ENCODE assay signal across 8 mouse cellular contexts in the genomic region with DNA sequence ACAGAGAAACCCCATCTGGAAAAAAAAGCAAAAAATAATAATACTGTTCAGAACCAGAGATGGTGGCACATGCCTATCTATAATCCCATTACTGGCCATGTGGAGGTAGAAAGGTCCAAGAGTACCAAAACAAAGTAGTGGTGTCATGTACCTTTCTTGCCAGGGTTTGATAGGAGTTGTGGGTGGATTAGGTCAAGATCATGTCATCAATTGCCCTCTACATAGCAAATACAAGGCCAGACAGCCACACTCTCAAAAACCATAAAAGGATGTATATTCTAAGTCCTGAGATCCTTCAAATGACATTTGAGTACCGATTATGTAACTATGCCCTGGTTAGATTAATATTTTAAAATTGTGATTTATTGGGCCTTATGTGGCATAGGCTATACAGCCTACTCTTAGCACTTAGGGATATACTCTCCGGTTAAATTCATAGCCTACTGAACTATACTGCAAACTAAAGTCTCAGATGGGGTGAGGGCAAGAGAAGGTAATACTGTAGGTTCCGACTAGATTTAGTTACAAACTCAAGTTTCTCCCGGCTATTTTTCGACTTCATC. TPM values are rescaled to one million over a fixed set of nuclear protein-coding genes. Genes with fewer than 3 reads are reported as not detected.
DNase-seq lines count a peak whose midpoint lies in the region; ATAC-seq and TF ChIP-seq lines count a peak whose summit lies in the region.

No protein-coding gene starts in this region.

- ATAC-seq in CD4-positive, CD25-positive, alpha-beta regulatory T cell, adult 4 months = no peak
- ATAC-seq in limb, embryonic 14.5 days (ENCODE audit: low FRiP score, low read depth) = no peak
- ATAC-seq in stomach, embryonic 16.5 days (ENCODE audit: insufficient read depth, low FRiP score) = no peak

- no peak for TF ChIP-seq CTCF in testis, adult 2 months (IDR thresholded peaks at IDR 0.05; ENCODE audit: control insufficient read depth, insufficient read depth, insufficient replicate concordance, low read depth, low read length)

- H3K36me3 ChIP-seq in testis, adult 2 months (ENCODE audit: control insufficient read depth, insufficient read depth, low read length) = peaks cover 2% of the 10 kb centered on the region; the same call in 1 of the 2 replicates
- H3K36me3 ChIP-seq in limb, embryonic 14.5 days (ENCODE audit: control insufficient read depth, insufficient read depth, low read length) = peaks cover 16% of the 10 kb centered on the region
- peaks cover 7% of the 10 kb centered on the region for H3K36me3 ChIP-seq in stomach, embryonic 16.5 days (ENCODE audit: control insufficient read depth, insufficient read depth, low read length)

- H3K27ac ChIP-seq in testis, adult 2 months (ENCODE audit: control insufficient read depth, insufficient read depth, low read depth, low read length) = peak overlapping the region; percentile 99
- H3K27ac ChIP-seq in limb, embryonic 14.5 days (replicated peaks; ENCODE audit: low read depth, low read length) = peak overlapping the region; percentile 98
- H3K27ac ChIP-seq in stomach, embryonic 16.5 days (ENCODE audit: low read length) = peak overlapping the region; percentile 99

- 23% methylated on average over 5 of the region's 5 CpGs for WGBS in limb, embryonic 14.5 days
- 15% methylated on average over 5 of the region's 5 CpGs for WGBS in stomach, embryonic 16.5 days

- H3K27me3 ChIP-seq in testis, adult 2 months (ENCODE audit: control insufficient read depth, insufficient read depth, low read length) = no peaks in the 10 kb centered on the region
- H3K27me3 ChIP-seq in limb, embryonic 14.5 days (ENCODE audit: control insufficient read depth, insufficient read depth, low read length) = no peaks in the 10 kb centered on the region
- no peaks in the 10 kb centered on the region for H3K27me3 ChIP-seq in stomach, embryonic 16.5 days (ENCODE audit: control insufficient read depth, insufficient read depth, low read length)

- H3K4me3 ChIP-seq in testis, adult 2 months (ENCODE audit: control insufficient read depth, low read depth, low read length) = peak overlapping the region; percentile 99
- H3K4me3 ChIP-seq in limb, embryonic 14.5 days (replicated peaks; ENCODE audit: low read length) = peak overlapping the region; percentile 63
- H3K4me3 ChIP-seq in stomach, embryonic 16.5 days (replicated peaks; ENCODE audit: low read length) = peak overlapping the region; percentile 94

- H3K9ac ChIP-seq in limb, embryonic 14.5 days (ENCODE audit: low read depth, low read length, severe bottlenecking) = peak overlapping the region; percentile 94
- H3K9ac ChIP-seq in stomach, embryonic 16.5 days (ENCODE audit: low read length) = peak overlapping the region; percentile 96

- no peak for TF ChIP-seq POLR2A in testis, adult 2 months (IDR thresholded peaks at IDR 0.05; ENCODE audit: control insufficient read depth, low read depth, low read length)
- no peak for TF ChIP-seq POLR2A in limb, embryonic 14.5 days (IDR thresholded peaks at IDR 0.05; ENCODE audit: borderline replicate concordance, extremely low read depth, insufficient read depth, insufficient read length)

- H3K4me1 ChIP-seq in testis, adult 2 months (ENCODE audit: control insufficient read depth, insufficient read depth, low read length) = peaks cover 5% of the 10 kb centered on the region
- H3K4me1 ChIP-seq in limb, embryonic 14.5 days (ENCODE audit: control insufficient read depth, insufficient read depth, low read length) = peaks cover 14% of the 10 kb centered on the region
- H3K4me1 ChIP-seq in stomach, embryonic 16.5 days (ENCODE audit: control insufficient read depth, insufficient read depth, low read length) = peaks cover 9% of the 10 kb centered on the region

- peak overlapping the region; percentile 76 for H3K4me2 ChIP-seq in limb, embryonic 14.5 days (replicated peaks; ENCODE audit: low read depth, low read length, severe bottlenecking)
- peak overlapping the region; percentile 90 for H3K4me2 ChIP-seq in stomach, embryonic 16.5 days (ENCODE audit: low read depth, low read length)

- DNase-seq in CD4-positive, CD25-positive, alpha-beta regulatory T cell, adult 2 months (ENCODE audit: low read depth, low spot score) = peak; percentile 15
- no peak for DNase-seq in testis, postnatal 10 days (ENCODE audit: low spot score)
- peak; percentile 28 for DNase-seq in limb, embryonic 14.5 days (ENCODE audit: low spot score)
- no peak for DNase-seq in left cerebral cortex, postnatal 25 days (ENCODE audit: low spot score in 2 of 2)
- DNase-seq in kidney, postnatal 10 days = no peak

- H3K9me3 ChIP-seq in limb, embryonic 14.5 days (ENCODE audit: control insufficient read depth, low read length) = no peaks in the 10 kb centered on the region
- H3K9me3 ChIP-seq in stomach, embryonic 16.5 days (replicated peaks; ENCODE audit: control insufficient read depth, low read length) = no peaks in the 10 kb centered on the region

- intact Hi-C loops in left cerebral cortex, postnatal 25 days (cut with DNase I) = loop anchor here (2.0 to 10.0 kb wide), 3 partner anchors 62 to 1025 kb away; a partner anchor contains a TSS

RNA-seq across cellular contexts. Expression of a gene that starts 0.8 kb away (rescaled TPM):
- 10 to 100 TPM; 42.5 to 50.0 TPM for polyA plus RNA-seq in CD4-positive, CD25-positive, alpha-beta regulatory T cell, adult 4 months (2017; shearing (Covaris generic))
- 10.8 and 12.7 TPM in 2 replicates for polyA plus RNA-seq in testis, adult 2 months (2012; rRNA removed)
- polyA plus RNA-seq in limb, embryonic 14.5 days (2012; rRNA removed) = 18.0 and 20.5 TPM in 2 replicates
- polyA plus RNA-seq in limb, embryonic 14.5 days (2014; fragmentation: Nextera tagmentation; extraction: Ambion mirVana) = 14.1 and 17.4 TPM in 2 replicates
- 15.0 and 15.9 TPM in 2 replicates for polyA plus RNA-seq in stomach, embryonic 16.5 days (2015; fragmentation: Nextera tagmentation; extraction: Ambion mirVana)
- total RNA-seq in left cerebral cortex, postnatal 25 days (2021) = 10 to 100 TPM; 12.6 to 13.6 TPM

RNA-seq across cellular contexts. Expression of a gene that starts 42.1 kb away (rescaled TPM):
- polyA plus RNA-seq in CD4-positive, CD25-positive, alpha-beta regulatory T cell, adult 4 months (2017; shearing (Covaris generic)) = 10 to 100 TPM; 24.0 to 33.0 TPM
- 7.9 and 8.7 TPM in 2 replicates for polyA plus RNA-seq in testis, adult 2 months (2012; rRNA removed)
- 40.2 and 49.2 TPM in 2 replicates for polyA plus RNA-seq in limb, embryonic 14.5 days (2012; rRNA removed)
- polyA plus RNA-seq in limb, embryonic 14.5 days (2014; fragmentation: Nextera tagmentation; extraction: Ambion mirVana) = 17.4 and 18.1 TPM in 2 replicates
- 49.4 and 49.5 TPM in 2 replicates for polyA plus RNA-seq in stomach, embryonic 16.5 days (2015; fragmentation: Nextera tagmentation; extraction: Ambion mirVana)
- total RNA-seq in left cerebral cortex, postnatal 25 days (2021) = 100 to 1,000 TPM in 1 of 2 experiments, 10 to 100 TPM in 1; 98.0 to 101 TPM

Comparison
In these comparisons a context has a peak if more than half of its experiments do, and no peak if none do; other contexts are left out.
1. DNase-seq: peak in CD4-positive, CD25-positive, alpha-beta regulatory T cell, adult 2 months (single experiment) and limb, embryonic 14.5 days (single experiment); none in testis, postnatal 10 days (single experiment), left cerebral cortex, postnatal 25 days (0 of 2) and kidney, postnatal 10 days (single experiment).
2. Peak in every context shown above with its lines, with median percentiles within 50 percentile points of each other: H3K27ac ChIP-seq and H3K4me3 ChIP-seq.